Mouse (Mus musculus) megakaryocyte-erythroid progenitor cell, adult 5-6 weeks (primary cell): ENCODE measurements around the gene Chst8. TPM values are rescaled to one million over a fixed set of nuclear protein-coding genes. Genes with fewer than 3 reads are reported as not detected.

Source experiments
- ATAC-seq: replicated peaks from 2 replicates; pipeline ENCODE4 v1.8.0; 2016; ENCODE audit warnings: mild to moderate bottlenecking, inconsistent platforms; ENCODE audit not compliant: severe bottlenecking, poor library complexity, low FRiP score, low TSS enrichment
- total RNA-seq, 2 experiments: library from RNA; stranded (forward) in 1 of 2; stranded (reverse) in 1 of 2; fragments of 200-1000, 215-1000 nt in 1 of 2; fragments of >200 nt in 1 of 2; fragmentation: Nextera tagmentation in 1 of 2; gene quantifications; 2 replicates each; pipeline ENCODE4 v1.2.3; 2014 to 2017

Chst8 gene
- total RNA-seq, 2 experiments from 2014 or later, result not detected

- ATAC-seq, result no peak
Measured at GRCm38 (mm10) chr7:34680771-34681421, 131.6 kb downstream of the Chst8 start.

- no peak for ATAC-seq
Measured at GRCm38 (mm10) chr7:34679886-34680285, 132.6 kb downstream of the Chst8 start.

DNA sequence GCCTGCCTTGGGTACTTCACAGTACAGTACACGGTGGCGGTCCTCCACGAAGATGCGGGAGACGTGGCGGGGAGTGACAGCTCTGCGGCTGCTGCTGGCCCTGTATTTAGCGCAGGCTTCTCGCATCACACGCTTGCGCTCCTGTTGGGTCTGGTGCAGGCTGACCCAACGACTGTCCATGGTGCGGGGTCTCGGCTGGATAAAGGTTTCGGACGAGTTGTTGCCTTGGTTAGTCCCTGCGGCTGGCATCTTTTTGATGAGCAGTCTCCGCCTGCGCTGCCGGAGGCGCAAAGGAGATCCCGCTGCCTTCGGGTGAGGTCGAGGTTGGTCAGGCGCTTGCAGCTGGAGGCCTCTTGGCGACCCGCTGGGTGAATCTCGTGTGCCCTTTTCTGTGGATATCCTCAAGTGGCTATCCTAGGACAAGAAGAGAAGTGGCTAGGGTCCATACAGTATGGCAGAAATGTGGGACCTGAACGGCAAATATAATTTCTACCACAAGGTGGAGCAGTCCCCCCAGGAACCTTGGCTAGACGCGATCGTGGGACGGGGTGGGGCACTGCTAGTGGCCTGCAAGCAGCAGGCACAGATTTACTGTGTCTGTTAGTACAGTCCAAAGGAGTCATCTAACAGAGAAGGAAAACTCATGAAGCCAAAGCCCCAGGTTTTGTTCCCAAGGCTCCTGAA is 136.5 kb downstream of the Chst8 start:
- peak; percentile 63 for ATAC-seq

DNA sequence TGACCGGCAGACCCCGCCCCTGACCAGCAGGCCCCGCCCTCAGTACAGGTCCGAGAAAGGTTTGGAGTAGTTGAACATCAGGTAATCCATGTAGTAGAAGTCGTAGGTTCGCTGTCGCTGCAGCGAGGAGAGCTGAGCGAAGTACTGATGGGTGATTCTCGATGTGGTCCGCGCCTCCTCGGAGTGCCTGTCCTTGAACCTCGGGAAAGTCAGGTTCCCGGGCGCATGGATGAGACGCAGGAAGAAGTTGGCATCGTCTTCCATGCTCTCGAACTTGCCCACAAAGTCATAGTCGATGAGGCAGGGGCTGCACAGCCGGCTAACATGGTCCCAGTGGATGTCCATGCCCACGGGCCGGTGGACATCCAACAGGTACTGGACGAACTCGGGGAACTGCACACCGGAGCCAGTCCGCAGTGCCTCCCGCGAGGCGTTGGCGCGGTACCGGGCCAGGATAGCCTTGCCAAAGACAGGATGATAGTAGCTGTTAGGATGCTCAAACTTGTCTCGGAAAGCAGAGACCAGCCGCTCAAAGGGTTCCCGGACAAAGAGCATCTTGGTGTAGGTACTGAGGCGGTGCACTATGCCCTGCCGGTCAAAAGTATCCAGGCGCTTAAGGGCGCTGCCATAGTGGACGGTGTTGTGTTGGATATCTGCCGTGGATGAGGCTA is 137.3 kb downstream of the Chst8 start:
- ATAC-seq, result no peak

- ATAC-seq, result no peak
Measured at GRCm38 (mm10) chr7:34672916-34673315, 139.6 kb downstream of the Chst8 start.

DNA sequence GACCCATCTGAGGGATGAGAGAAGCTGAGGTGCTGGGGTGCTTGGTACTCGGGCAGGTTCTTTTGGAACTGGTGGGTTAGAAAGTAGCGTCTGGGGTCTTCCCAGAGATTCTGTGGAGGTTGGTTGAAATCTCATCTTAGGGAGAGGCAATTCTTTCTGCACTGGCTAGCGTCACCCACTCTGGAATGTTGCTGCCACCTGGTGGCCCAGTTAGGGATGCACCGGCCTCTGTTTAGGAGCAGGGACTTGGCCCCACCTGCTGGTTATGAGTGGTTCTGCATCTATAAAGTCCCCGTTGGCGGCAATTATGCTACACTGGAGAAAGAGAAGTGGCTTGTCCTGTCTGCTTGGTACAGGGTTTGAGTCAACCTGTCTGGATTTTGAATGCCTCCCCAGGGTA is 140.6 kb downstream of the Chst8 start:
- peak; percentile 92 for ATAC-seq

DNA sequence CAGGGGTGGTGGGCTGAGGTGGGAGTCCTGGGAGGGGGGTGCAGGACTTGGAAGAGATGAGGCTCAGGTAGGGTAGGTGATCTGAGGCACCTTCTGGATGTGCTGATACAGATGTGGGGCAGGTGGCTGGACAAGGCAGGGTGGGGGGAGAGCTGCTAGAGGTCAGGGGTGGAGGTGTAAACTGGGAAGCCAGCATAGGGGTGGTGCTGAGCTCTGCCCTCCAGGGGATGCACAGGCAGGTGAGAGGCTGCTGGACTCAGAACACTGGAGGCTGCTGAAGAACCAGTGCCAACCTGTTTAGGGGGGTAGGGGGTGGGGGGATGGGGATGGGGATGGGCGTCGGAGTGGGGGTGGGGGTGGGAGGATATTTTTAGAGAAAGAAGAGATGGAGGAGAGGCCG is 141.7 kb downstream of the Chst8 start:
- no peak for ATAC-seq

DNA sequence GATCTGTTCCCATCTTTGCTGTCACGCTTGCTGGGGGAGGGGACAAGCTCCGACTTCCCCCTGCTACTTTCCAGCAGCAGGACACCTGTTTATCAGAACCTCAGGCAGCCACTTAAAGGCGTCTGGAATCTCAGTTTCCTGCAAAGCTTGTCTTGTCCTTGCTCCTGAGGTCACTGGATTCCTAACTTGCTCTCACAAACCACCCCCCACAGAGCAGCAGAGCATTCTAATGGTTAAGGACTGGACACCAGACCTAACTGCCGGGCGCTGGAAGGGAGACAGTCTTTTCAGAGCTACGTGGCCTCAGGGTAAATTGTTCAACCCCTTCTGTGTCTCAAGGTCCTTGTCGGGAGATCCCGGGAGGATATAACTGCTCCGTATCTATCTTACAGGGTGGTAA is 143.2 kb downstream of the Chst8 start:
- no peak for ATAC-seq

- ATAC-seq, result no peak
Measured at GRCm38 (mm10) chr7:34667874-34668273, 144.6 kb downstream of the Chst8 start.

DNA sequence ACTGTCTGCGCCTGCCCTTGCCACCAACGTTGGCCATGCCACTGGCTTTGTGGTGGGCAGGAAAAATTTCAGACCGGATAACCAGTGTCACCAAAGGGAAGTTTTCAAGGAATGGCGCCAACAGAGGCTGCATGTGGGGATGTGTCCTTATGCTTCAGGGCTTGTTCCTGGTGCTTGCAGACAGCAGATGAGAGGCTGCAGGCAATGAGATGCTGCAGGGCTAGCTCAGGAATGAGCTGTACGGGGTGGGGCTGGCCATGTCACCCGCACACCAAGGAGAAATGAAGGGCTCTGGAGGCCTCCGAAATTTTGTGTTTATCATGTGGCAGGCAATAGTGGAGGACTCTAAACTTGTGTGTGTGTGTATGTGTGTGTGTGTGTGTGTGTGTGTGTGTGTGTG is 149.4 kb downstream of the Chst8 start:
- ATAC-seq, result no peak

GRCm38 (mm10) chr7:34662227-34662626 is 150.3 kb downstream of the Chst8 start:
- no peak for ATAC-seq

DNA sequence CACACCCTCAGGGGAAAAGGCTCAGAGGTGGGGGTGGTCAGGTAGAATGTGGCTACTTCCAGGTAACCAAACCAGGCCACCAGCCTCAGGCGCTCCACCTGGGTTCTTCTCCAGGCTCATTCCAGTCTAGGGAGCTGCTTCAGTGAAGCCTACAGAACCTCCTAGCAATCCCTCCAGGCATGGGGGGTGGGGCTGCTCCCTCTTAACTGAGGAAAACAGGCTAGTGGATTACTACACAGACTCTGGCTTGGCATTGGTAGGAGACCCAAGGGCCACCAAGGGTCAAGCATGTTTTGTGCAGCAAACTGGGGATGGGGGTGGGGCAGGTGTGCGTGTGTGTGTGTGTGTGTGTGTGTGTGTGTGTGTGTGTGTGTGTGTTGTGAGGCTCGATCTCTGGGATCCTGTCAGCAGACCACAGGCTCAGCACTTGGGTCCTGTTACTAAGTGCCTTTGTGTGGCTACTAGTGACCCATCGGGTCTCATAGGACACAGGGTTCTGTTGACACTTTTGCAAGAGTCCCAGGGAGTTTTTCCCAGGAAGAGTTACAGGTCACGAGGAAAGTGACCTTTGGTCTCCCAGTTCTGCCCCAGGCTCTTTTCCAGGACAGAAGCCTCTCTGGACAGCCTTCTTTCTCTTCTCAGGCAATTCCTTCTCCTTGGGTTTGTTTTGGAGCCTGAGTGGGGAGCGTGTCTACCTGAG is 153.0 kb downstream of the Chst8 start:
- no peak for ATAC-seq

- no peak for ATAC-seq
Measured at GRCm38 (mm10) chr7:34656632-34657031, 155.9 kb downstream of the Chst8 start, which contains the start of gene Kctd15. Gene Kctd15 (minus strand): TSS chr7:34656732.

DNA sequence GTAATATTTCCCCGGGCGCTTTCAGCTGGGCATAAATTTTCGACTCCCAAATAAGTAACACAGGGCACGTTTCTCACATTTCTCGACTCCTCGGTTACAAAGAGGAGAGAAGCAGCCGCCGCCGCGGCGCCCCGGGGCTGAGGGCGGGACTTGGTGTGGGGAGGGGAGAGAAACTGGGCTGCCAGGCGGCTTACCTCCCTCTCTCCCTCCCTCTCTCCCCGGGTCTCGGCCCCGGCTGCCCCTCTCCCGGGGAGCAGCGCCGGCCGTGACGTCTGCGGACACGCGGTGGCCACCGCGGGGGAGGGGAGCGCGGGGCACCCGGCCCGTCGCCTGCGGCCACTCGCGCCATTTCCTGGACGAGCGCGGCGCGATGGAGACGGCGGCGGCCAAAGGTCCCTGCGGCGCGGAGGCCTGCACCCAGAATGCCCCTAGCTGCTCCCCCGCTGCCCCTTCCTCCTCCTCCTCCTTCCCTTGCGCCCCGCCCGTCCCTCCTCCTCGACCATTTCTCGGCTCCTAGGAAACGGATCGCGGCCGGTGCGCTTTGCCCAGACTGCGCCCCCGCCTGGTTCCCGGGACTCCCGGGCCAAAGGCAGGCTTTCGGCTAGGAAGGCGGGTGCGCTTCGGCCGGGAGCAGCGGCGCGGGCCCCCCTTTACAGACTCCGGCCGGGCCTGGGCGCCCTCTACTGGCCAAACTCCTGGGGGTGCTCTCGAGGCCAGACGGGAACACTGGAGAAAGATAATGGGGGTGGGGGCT is 157.2 kb downstream of the Chst8 start:
- ATAC-seq, result peak; percentile 61

DNA sequence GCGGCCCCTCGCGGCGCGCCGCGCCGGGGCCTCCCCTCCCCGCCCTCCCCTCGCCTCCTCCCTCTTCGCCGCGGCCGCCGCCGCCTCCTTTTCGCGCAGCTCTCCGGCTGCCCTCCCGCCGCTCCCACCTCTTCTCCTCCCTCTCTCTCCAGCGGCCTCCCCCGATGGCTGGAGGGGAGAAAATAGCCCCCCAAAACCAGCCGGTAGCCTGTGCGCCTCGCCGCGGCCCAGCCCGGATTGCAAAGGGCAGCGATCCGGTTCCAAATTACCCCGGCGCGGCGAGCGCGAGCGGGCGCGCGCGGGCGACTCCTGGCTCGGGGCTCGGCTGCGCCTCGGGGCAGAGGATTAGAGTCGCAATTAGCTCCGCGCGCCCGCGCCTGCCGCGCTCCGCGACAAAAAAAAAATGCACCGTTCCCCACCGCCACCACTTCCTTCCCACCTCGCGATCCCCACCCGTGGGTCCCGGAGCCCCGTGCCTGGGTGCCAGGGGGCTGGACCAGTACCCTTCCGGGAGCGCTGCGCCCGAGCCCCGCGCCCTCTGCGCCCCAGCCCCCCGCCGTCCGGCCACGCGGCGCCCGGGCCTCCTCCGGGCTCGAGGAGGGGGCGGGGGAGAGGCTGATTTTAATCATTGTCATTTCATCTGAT is 157.9 kb downstream of the Chst8 start:
- ATAC-seq, result no peak

- no peak for ATAC-seq
Measured at GRCm38 (mm10) chr7:34653731-34654440, 158.6 kb downstream of the Chst8 start.

- no peak for ATAC-seq
Measured at GRCm38 (mm10) chr7:34652751-34653502, 159.6 kb downstream of the Chst8 start.

DNA sequence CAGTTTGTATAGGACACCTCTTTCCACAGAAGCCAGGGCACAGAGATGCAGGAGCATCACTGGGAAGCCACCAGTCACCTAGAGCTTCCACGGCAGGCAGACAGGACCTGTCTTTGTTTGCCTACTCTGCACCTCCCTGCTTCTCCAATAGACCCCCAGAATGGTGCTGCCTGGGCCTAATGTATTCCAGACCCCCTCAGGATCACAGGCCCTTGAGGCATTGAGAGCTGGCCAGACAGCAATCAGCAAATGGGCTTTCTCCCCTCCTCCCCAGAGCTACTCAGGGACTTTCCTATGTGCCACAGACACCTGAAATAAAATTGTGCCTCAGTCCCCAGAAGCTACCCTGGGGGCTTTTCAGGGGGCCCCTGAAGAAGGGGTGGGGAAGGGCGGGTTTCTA is 161.1 kb downstream of the Chst8 start:
- ATAC-seq, result no peak
